9 mouse cellular contexts compared by ENCODE assay signal in genomic region chr13:48228114-48228513, GRCm38 (mm10). TPM values are rescaled to one million over a fixed set of nuclear protein-coding genes. Genes with fewer than 3 reads are reported as not detected.
A peak's percentile ranks its signal among the peaks of the same experiment; 100 is the strongest.
DNase-seq lines count a peak whose midpoint lies in the region; ATAC-seq and TF ChIP-seq lines count a peak whose summit lies in the region.
"Had no signal": no experiment of that assay in that cellular context is flagged by ENCODE, and none has a peak within 500 bp of the region (broad histone marks: within the 10 kb centered on the region; RNA-seq: fewer than 3 reads in every experiment).

No protein-coding gene starts in this region.

- TF ChIP-seq EP300 in ES-Bruce4 (IDR thresholded peaks at IDR 0.05; ENCODE audit: insufficient read depth, low read depth, low read length), result no peak
- TF ChIP-seq EP300 in heart, postnatal 0 days (IDR thresholded peaks at IDR 0.05; ENCODE audit: low read depth), result no peak

- peaks cover 13% of the 10 kb centered on the region for H3K4me1 ChIP-seq in heart, embryonic 12.5 days (replicated peaks)
- H3K4me1 ChIP-seq in ES-Bruce4 (ENCODE audit: control insufficient read depth, insufficient read depth, low read length), result no peaks in the 10 kb centered on the region
- peaks cover 8% of the 10 kb centered on the region for H3K4me1 ChIP-seq in heart, postnatal 0 days (ENCODE audit: control insufficient read depth, insufficient read depth)
- H3K4me1 ChIP-seq in liver, embryonic 16.5 days (ENCODE audit: control insufficient read depth, low read depth, low read length), result no peaks in the 10 kb centered on the region; the same call in 1 of the 2 replicates

- H3K27me3 ChIP-seq in heart, embryonic 12.5 days (replicated peaks), result no peaks in the 10 kb centered on the region
- H3K27me3 ChIP-seq in ES-Bruce4 (ENCODE audit: control insufficient read depth, insufficient read depth, low read length, poor library complexity, severe bottlenecking), result no peaks in the 10 kb centered on the region; the same call in 1 of the 2 replicates
- H3K27me3 ChIP-seq in heart, postnatal 0 days (ENCODE audit: control insufficient read depth, insufficient read depth, low read length), result no peaks in the 10 kb centered on the region
- H3K27me3 ChIP-seq in liver, embryonic 16.5 days (ENCODE audit: control insufficient read depth, insufficient read depth, low read depth, low read length), result no peaks in the 10 kb centered on the region; the same call in 1 of the 2 replicates
- H3K27me3 ChIP-seq: CH12.LX had no signal

- H3K27ac ChIP-seq in heart, embryonic 12.5 days (ENCODE audit: poor library complexity, severe bottlenecking), result peak overlapping the region; percentile 95
- H3K27ac ChIP-seq in ES-Bruce4 (ENCODE audit: insufficient read depth, low read length), result peak overlapping the region; percentile 28; the same call in 1 of the 2 replicates
- peak overlapping the region; percentile 78 for H3K27ac ChIP-seq in heart, postnatal 0 days (ENCODE audit: low read depth)
- no peak overlapping the region for H3K27ac ChIP-seq in liver, embryonic 16.5 days (ENCODE audit: low read length)

- H3K4me3 ChIP-seq in heart, embryonic 12.5 days, result peak overlapping the region; percentile 44
- peak overlapping the region; percentile 81 for H3K4me3 ChIP-seq in ES-Bruce4 (ENCODE audit: low read depth, low read length)
- peak overlapping the region; percentile 37 for H3K4me3 ChIP-seq in heart, postnatal 0 days (ENCODE audit: low read depth, low read length)
- H3K4me3 ChIP-seq in liver, embryonic 16.5 days (ENCODE audit: low read depth, low read length), result peak overlapping the region; percentile 29

- H3K9me3 ChIP-seq in heart, embryonic 12.5 days (replicated peaks), result no peaks in the 10 kb centered on the region
- H3K9me3 ChIP-seq in ES-Bruce4 (replicated peaks; ENCODE audit: control insufficient read depth, insufficient read depth, low read length, poor library complexity, severe bottlenecking), result no peaks in the 10 kb centered on the region
- H3K9me3 ChIP-seq in heart, postnatal 0 days (replicated peaks; ENCODE audit: control insufficient read depth, low read length), result no peaks in the 10 kb centered on the region
- H3K9me3 ChIP-seq in liver, embryonic 16.5 days (replicated peaks; ENCODE audit: control insufficient read depth, low read length), result no peaks in the 10 kb centered on the region

- no peak for TF ChIP-seq POLR2A in ES-Bruce4 (IDR thresholded peaks at IDR 0.05; ENCODE audit: insufficient read depth, low read length)

- no peak for DNase-seq in heart, adult 18-20 months
- DNase-seq in heart, postnatal 0 days (ENCODE audit: low spot score), result no peak
- DNase-seq in ovary, adult 18-20 months (ENCODE audit: low spot score), result no peak

- H3K36me3 ChIP-seq in heart, embryonic 12.5 days, result no peaks in the 10 kb centered on the region
- no peaks in the 10 kb centered on the region for H3K36me3 ChIP-seq in ES-Bruce4 (ENCODE audit: control insufficient read depth, insufficient read depth, low read length, poor library complexity, severe bottlenecking)
- H3K36me3 ChIP-seq in heart, postnatal 0 days (replicated peaks; ENCODE audit: control insufficient read depth, insufficient read depth, low read length), result no peaks in the 10 kb centered on the region
- H3K36me3 ChIP-seq in liver, embryonic 16.5 days (ENCODE audit: control insufficient read depth, insufficient read depth), result no peaks in the 10 kb centered on the region

- 15% methylated on average over 4 of the region's 4 CpGs for WGBS in heart, embryonic 12.5 days
- 19% methylated on average over 4 of the region's 4 CpGs for WGBS in heart, postnatal 0 days
- WGBS in liver, embryonic 16.5 days (ENCODE audit: insufficient replicate concordance), result 17% methylated on average over 4 of the region's 4 CpGs

- no peak for TF ChIP-seq CTCF in ES-Bruce4 (IDR thresholded peaks at IDR 0.05; ENCODE audit: low read depth, low read length)
- no peak for TF ChIP-seq CTCF in heart, postnatal 0 days (IDR thresholded peaks at IDR 0.05; ENCODE audit: low read depth)

- peak overlapping the region; percentile 75 for H3K9ac ChIP-seq in heart, embryonic 12.5 days
- H3K9ac ChIP-seq in ES-Bruce4 (ENCODE audit: low read depth, poor library complexity, severe bottlenecking), result peak overlapping the region; percentile 90
- H3K9ac ChIP-seq in heart, postnatal 0 days (replicated peaks; ENCODE audit: low read depth, low read length), result no peak overlapping the region; the same call in 1 of the 2 replicates
- H3K9ac ChIP-seq in liver, embryonic 16.5 days (ENCODE audit: low read depth, low read length), result no peak overlapping the region

- H3K4me2 ChIP-seq in heart, embryonic 12.5 days, result peak overlapping the region; percentile 73
- H3K4me2 ChIP-seq in heart, postnatal 0 days (ENCODE audit: low read depth, low read length), result peak overlapping the region; percentile 63
- H3K4me2 ChIP-seq in liver, embryonic 16.5 days (ENCODE audit: low read depth, low read length), result peak overlapping the region; percentile 46

- peak; percentile 58 for ATAC-seq in heart, embryonic 12.5 days (ENCODE audit: insufficient number of reproducible peaks, low FRiP score)
- peak; percentile 10 for ATAC-seq in heart, postnatal 0 days (ENCODE audit: insufficient read depth, low read depth)
- ATAC-seq in liver, embryonic 16.5 days (ENCODE audit: low read depth), result no peak
- no peak for ATAC-seq in frontal cortex, adult (ENCODE audit: low TSS enrichment)
- no peak for ATAC-seq in inflammation-experienced regulatory T-cells, adult 6 months

RNA-seq across cellular contexts. Expression of gene Id4, which starts 32.9 kb away (rescaled TPM):
- 4.4 and 4.7 TPM in 2 replicates for polyA plus RNA-seq in heart, embryonic 12.5 days (2016; fragmentation: Nextera tagmentation; extraction: Ambion mirVana)
- total RNA-seq in heart, adult 18-20 months (2021), result under 1 TPM; 0.84 to 0.98 TPM
- polyA plus RNA-seq in ES-Bruce4 (2011; ENCODE audit: insufficient read depth, insufficient read length, low read depth, missing spikeins), result 4.1 and 4.9 TPM in 2 replicates
- total RNA-seq in heart, postnatal 0 days (2014; rRNA removed; ENCODE audit: low replicate concordance), result 1.9 and 3.5 TPM in 2 replicates
- polyA plus RNA-seq in heart, postnatal 0 days (2015; fragmentation: Nextera tagmentation; extraction: Ambion mirVana), result 1.3 and 1.4 TPM in 2 replicates
- polyA plus RNA-seq in liver, embryonic 16.5 days (2015; fragmentation: Nextera tagmentation; extraction: Ambion mirVana), result 0.07 TPM in 2 replicates
- polyA plus RNA-seq in inflammation-experienced regulatory T-cells, adult 6 months (2017; shearing (Covaris generic)), result not detected
- total RNA-seq: CH12.LX had no signal

Comparison
In these comparisons a context has a peak if more than half of its experiments do, and no peak if none do; other contexts are left out.
1. H3K9ac ChIP-seq: peak in heart, embryonic 12.5 days (single experiment) and ES-Bruce4 (single experiment); none in heart, postnatal 0 days (single experiment) and liver, embryonic 16.5 days (single experiment).
2. ATAC-seq: peak in heart, embryonic 12.5 days (single experiment) and heart, postnatal 0 days (single experiment); none in liver, embryonic 16.5 days (single experiment), frontal cortex, adult (single experiment) and inflammation-experienced regulatory T-cells, adult 6 months (single experiment).
3. H3K4me3 ChIP-seq: peak in every context shown above with its lines; median percentile 81 in ES-Bruce4; 44 in heart, embryonic 12.5 days; 37 in heart, postnatal 0 days; 29 in liver, embryonic 16.5 days.
4. Peak in every context shown above with its lines, with median percentiles within 50 percentile points of each other: H3K4me2 ChIP-seq.